ENCODE assay signal across 20 mouse cellular contexts in genomic region chr5:43125774-43126536, GRCm38 (mm10).
"Had no signal": no experiment of that assay in that cellular context is flagged by ENCODE, and none has a peak within 500 bp of the region (broad histone marks: within the 10 kb centered on the region; RNA-seq: fewer than 3 reads in every experiment).

No protein-coding gene starts in this region.

- DNase-seq: kidney, adult 11 months; kidney, adult 8-10 months; kidney, postnatal 10 days; kidney, postnatal 36 days; layer of hippocampus, postnatal 36 days; liver; lung, adult 18-20 months; lung, postnatal 14 days; thymus, adult 18-20 months; thymus, postnatal 36 days had no signal

- H3K4me2 ChIP-seq: kidney, embryonic 15.5 days; limb, embryonic 13.5 days; liver, embryonic 12.5 days; liver, embryonic 15.5 days; lung, embryonic 15.5 days; midbrain, embryonic 12.5 days; midbrain, embryonic 15.5 days; neural tube, embryonic 13.5 days had no signal

- H3K9me3 ChIP-seq: kidney, embryonic 15.5 days; limb, embryonic 10.5 days; limb, embryonic 13.5 days; liver, embryonic 12.5 days; liver, embryonic 15.5 days; lung, embryonic 15.5 days; midbrain, embryonic 12.5 days; midbrain, embryonic 15.5 days; neural tube, embryonic 13.5 days had no signal

- H3K36me3 ChIP-seq: kidney, embryonic 15.5 days; limb, embryonic 10.5 days; limb, embryonic 13.5 days; liver, embryonic 12.5 days; liver, embryonic 15.5 days; lung, embryonic 15.5 days; midbrain, embryonic 12.5 days; midbrain, embryonic 15.5 days; neural tube, embryonic 13.5 days had no signal

- H3K4me3 ChIP-seq: kidney, embryonic 15.5 days; limb, embryonic 10.5 days; limb, embryonic 13.5 days; liver, embryonic 12.5 days; liver, embryonic 15.5 days; lung, embryonic 15.5 days; midbrain, embryonic 12.5 days; midbrain, embryonic 15.5 days; neural tube, embryonic 13.5 days had no signal

- H3K9ac ChIP-seq: kidney, embryonic 15.5 days; limb, embryonic 13.5 days; liver, embryonic 12.5 days; liver, embryonic 15.5 days; lung, embryonic 15.5 days; midbrain, embryonic 12.5 days; midbrain, embryonic 15.5 days; neural tube, embryonic 13.5 days had no signal

- H3K4me1 ChIP-seq: kidney, embryonic 15.5 days; limb, embryonic 10.5 days; limb, embryonic 13.5 days; liver, embryonic 12.5 days; liver, embryonic 15.5 days; lung, embryonic 15.5 days; midbrain, embryonic 12.5 days; midbrain, embryonic 15.5 days; neural tube, embryonic 13.5 days had no signal

- H3K27me3 ChIP-seq: kidney, embryonic 15.5 days; limb, embryonic 13.5 days; liver, embryonic 12.5 days; liver, embryonic 15.5 days; lung, embryonic 15.5 days; midbrain, embryonic 12.5 days; midbrain, embryonic 15.5 days; neural tube, embryonic 13.5 days had no signal

- ATAC-seq: liver, embryonic 12.5 days; midbrain, embryonic 15.5 days had no signal

- H3K27ac ChIP-seq: kidney, embryonic 15.5 days; limb, embryonic 10.5 days; limb, embryonic 13.5 days; liver, embryonic 12.5 days; liver, embryonic 15.5 days; lung, embryonic 15.5 days; macrophage; midbrain, embryonic 12.5 days; midbrain, embryonic 15.5 days; neural tube, embryonic 13.5 days had no signal
